Mouse (Mus musculus): ENCODE data around the gene 5730522E02Rik. TPM values are rescaled to one million over a fixed set of nuclear protein-coding genes. Genes with fewer than 3 reads are reported as not detected.

The 5730522E02Rik gene
- polyA plus RNA-seq, 1 experiment from 2014 or later = 13.5 TPM

DNA sequence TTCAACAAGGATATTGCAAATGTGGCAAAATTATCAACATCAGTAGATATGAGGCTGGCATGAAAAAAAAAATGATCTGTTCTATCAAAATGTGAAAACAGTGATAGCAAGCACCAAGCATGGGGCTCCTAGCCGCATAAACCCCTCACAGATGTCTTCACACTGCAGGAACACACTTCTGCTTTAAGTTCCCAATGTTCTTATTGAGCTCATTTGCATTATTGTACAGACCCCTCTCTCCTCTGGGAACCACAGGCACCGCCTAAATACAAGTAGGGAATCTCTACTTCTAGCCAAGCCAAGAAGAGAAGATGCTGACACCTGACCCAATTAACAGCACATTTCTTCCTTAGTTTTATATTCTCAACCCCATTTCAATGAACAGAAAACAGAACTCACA, 105.9 kb downstream of the 5730522E02Rik start:
- WGBS = 28% methylated on average over 2 of the region's 2 CpGs
- H3K27me3 ChIP-seq (ENCODE audit: control insufficient read depth, insufficient read depth, low read length) = no peaks in the 10 kb centered on the region
- no peak overlapping the region for H3K9ac ChIP-seq
- H3K27ac ChIP-seq = no peak overlapping the region
- DNase-seq (ENCODE audit: low spot score) (no peak), ATAC-seq (ENCODE audit: low FRiP score) (no peak)
- peaks cover 18% of the 10 kb centered on the region; the same call in 1 of the 2 replicates for H3K4me1 ChIP-seq (replicated peaks; ENCODE audit: control insufficient read depth, insufficient read depth, low read length)
- H3K4me3 ChIP-seq (replicated peaks; ENCODE audit: low read length) = no peak overlapping the region
- no peak overlapping the region for H3K4me2 ChIP-seq (replicated peaks)
- H3K9me3 ChIP-seq (ENCODE audit: control insufficient read depth, low read length) = no peaks in the 10 kb centered on the region
- no peaks in the 10 kb centered on the region for H3K36me3 ChIP-seq (replicated peaks; ENCODE audit: control insufficient read depth, insufficient read depth)

GRCm38 (mm10) chr11:26103698-26104097, 106.9 kb downstream of the 5730522E02Rik start:
- WGBS = 1% methylated on average over 8 of the region's 8 CpGs
- no peaks in the 10 kb centered on the region for H3K27me3 ChIP-seq (ENCODE audit: control insufficient read depth, insufficient read depth, low read length)
- H3K36me3 ChIP-seq (replicated peaks; ENCODE audit: control insufficient read depth, insufficient read depth) = no peaks in the 10 kb centered on the region
- peak overlapping the region; percentile 13; the same call in 1 of the 2 replicates for H3K9ac ChIP-seq
- H3K4me2 ChIP-seq (replicated peaks) = peak overlapping the region; percentile 48
- H3K4me1 ChIP-seq (replicated peaks; ENCODE audit: control insufficient read depth, insufficient read depth, low read length) = peaks cover 18% of the 10 kb centered on the region; the same call in 1 of the 2 replicates
- H3K9me3 ChIP-seq (ENCODE audit: control insufficient read depth, low read length) = no peaks in the 10 kb centered on the region
- peak; percentile 44 for DNase-seq (ENCODE audit: low spot score)
- peak overlapping the region; percentile 9; the same call in 1 of the 2 replicates for H3K4me3 ChIP-seq (replicated peaks; ENCODE audit: low read length)
- ATAC-seq (ENCODE audit: low FRiP score) = peak; percentile 38; the same call in 1 of the 2 replicates
- H3K27ac ChIP-seq = peak overlapping the region; percentile 1; the same call in 1 of the 2 replicates

DNA sequence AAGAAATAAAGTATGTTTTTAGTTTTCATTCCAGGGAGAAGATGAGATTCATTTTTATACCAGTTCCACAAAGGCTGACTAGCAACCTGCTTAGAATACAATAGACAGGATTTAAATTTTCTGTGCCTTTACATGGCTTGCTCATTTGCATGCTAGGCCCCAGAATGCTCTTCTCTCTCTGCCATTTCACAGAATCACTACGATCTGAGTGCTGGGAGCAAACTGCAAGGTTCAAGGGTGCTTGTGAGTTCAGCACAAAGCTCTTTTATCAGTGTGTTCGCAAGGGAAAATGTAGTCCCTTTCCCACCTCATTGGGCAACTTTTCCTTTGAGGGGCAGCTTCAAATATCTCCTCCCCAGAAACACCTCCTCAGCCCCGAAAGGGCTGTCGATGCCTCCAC, 107.7 kb downstream of the 5730522E02Rik start:
- Histone ChIP-seq H3K9ac (no peak overlapping the region), H3K9me3 (ENCODE audit: control insufficient read depth, low read length) (no peaks in the 10 kb centered on the region), H3K36me3 (replicated peaks; ENCODE audit: control insufficient read depth, insufficient read depth) (no peaks in the 10 kb centered on the region), H3K27me3 (ENCODE audit: control insufficient read depth, insufficient read depth, low read length) (no peaks in the 10 kb centered on the region), H3K27ac (peak overlapping the region; percentile 40; the same call in 1 of the 2 replicates), H3K4me1 (replicated peaks; ENCODE audit: control insufficient read depth, insufficient read depth, low read length) (peaks cover 18% of the 10 kb centered on the region; the same call in 1 of the 2 replicates), H3K4me3 (replicated peaks; ENCODE audit: low read length) (no peak overlapping the region), H3K4me2 (replicated peaks) (peak overlapping the region; percentile 48)
- DNase-seq (ENCODE audit: low spot score) (no peak), ATAC-seq (ENCODE audit: low FRiP score) (0 out of 2 replicates have a peak, but pooled peaks have one; percentile 23)
- 7% methylated on average over 4 of the region's 4 CpGs for WGBS

DNA sequence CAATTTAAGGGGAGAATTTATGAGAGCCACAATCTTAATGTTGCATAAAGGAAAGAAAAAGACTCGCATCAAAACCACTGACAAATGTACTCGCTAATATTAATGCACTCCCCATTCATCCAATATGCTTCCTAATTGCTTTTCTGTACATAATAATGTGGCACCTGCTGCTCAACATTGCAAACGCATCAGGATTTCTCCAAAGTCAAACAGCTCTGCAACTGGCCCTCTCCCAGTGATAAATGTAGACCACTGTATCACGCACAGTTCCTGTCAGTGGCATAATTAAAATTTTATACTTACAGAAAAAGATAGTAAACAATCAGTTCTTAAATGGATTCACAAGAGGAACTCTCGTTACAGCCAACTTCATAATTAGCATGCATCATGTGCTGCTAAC, 110.5 kb downstream of the 5730522E02Rik start:
- no peak overlapping the region for H3K9ac ChIP-seq
- ATAC-seq (ENCODE audit: low FRiP score) = peak; percentile 58; the same call in 1 of the 2 replicates
- no peak overlapping the region for H3K4me3 ChIP-seq (replicated peaks; ENCODE audit: low read length)
- 38% methylated on average over 5 of the region's 5 CpGs for WGBS
- no peaks in the 10 kb centered on the region for H3K36me3 ChIP-seq (replicated peaks; ENCODE audit: control insufficient read depth, insufficient read depth)
- H3K4me2 ChIP-seq (replicated peaks) = no peak overlapping the region
- H3K27ac ChIP-seq = no peak overlapping the region
- H3K9me3 ChIP-seq (ENCODE audit: control insufficient read depth, low read length) = no peaks in the 10 kb centered on the region
- H3K27me3 ChIP-seq (ENCODE audit: control insufficient read depth, insufficient read depth, low read length) = no peaks in the 10 kb centered on the region
- DNase-seq (ENCODE audit: low spot score) = no peak
- peaks cover 18% of the 10 kb centered on the region; the same call in 1 of the 2 replicates for H3K4me1 ChIP-seq (replicated peaks; ENCODE audit: control insufficient read depth, insufficient read depth, low read length)

DNA sequence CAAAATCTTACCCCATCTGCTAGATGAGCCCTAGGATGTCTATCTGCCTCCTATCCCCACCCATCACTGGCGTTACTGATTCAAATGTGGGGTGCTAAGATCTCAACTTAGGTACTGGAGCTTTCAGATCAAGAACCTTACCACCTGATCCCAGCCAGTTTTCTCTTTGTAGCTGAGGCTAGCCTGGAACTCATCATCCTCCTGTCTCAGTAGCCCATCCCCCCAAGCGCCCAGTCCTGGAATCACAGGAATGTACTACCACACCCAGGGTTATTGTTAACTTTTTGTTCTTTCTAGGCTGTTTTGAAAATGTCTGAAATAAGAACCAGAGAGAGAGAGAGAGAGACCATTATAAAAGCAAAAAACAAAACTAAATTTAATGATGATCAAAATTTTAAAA, 111.6 kb downstream of the 5730522E02Rik start:
- H3K27me3 ChIP-seq (ENCODE audit: control insufficient read depth, insufficient read depth, low read length) = no peaks in the 10 kb centered on the region
- no peak for ATAC-seq (ENCODE audit: low FRiP score)
- H3K27ac ChIP-seq = no peak overlapping the region
- H3K9me3 ChIP-seq (ENCODE audit: control insufficient read depth, low read length) = no peaks in the 10 kb centered on the region
- H3K9ac ChIP-seq = no peak overlapping the region
- 88% methylated on average over 2 of the region's 2 CpGs for WGBS
- DNase-seq (ENCODE audit: low spot score) = no peak
- H3K4me2 ChIP-seq (replicated peaks) = no peak overlapping the region
- H3K4me3 ChIP-seq (replicated peaks; ENCODE audit: low read length) = no peak overlapping the region
- peaks cover 15% of the 10 kb centered on the region; the same call in 1 of the 2 replicates for H3K4me1 ChIP-seq (replicated peaks; ENCODE audit: control insufficient read depth, insufficient read depth, low read length)
- no peaks in the 10 kb centered on the region for H3K36me3 ChIP-seq (replicated peaks; ENCODE audit: control insufficient read depth, insufficient read depth)

- Histone ChIP-seq H3K9me3 (ENCODE audit: control insufficient read depth, low read length) (no peaks in the 10 kb centered on the region), H3K27ac (no peak overlapping the region), H3K27me3 (ENCODE audit: control insufficient read depth, insufficient read depth, low read length) (no peaks in the 10 kb centered on the region), H3K4me3 (replicated peaks; ENCODE audit: low read length) (no peak overlapping the region), H3K4me2 (replicated peaks) (no peak overlapping the region), H3K9ac (no peak overlapping the region), H3K4me1 (replicated peaks; ENCODE audit: control insufficient read depth, insufficient read depth, low read length) (no peaks in the 10 kb centered on the region), H3K36me3 (replicated peaks; ENCODE audit: control insufficient read depth, insufficient read depth) (no peaks in the 10 kb centered on the region)
- 59% methylated on average over 1 of the region's 1 CpGs for WGBS
- DNase-seq (ENCODE audit: low spot score) = no peak
- no peak for ATAC-seq (ENCODE audit: low FRiP score)
Observed at GRCm38 (mm10) chr11:26096095-26096494, 114.5 kb downstream of the 5730522E02Rik start.

GRCm38 (mm10) chr11:26088993-26089392, 121.6 kb downstream of the 5730522E02Rik start:
- DNase-seq (ENCODE audit: low spot score) (no peak), ATAC-seq (ENCODE audit: low FRiP score) (no peak; the same call in 1 of the 2 replicates)
- WGBS = 52% methylated on average over 5 of the region's 5 CpGs
- Histone ChIP-seq H3K9ac (no peak overlapping the region), H3K27ac (no peak overlapping the region), H3K4me3 (replicated peaks; ENCODE audit: low read length) (no peak overlapping the region), H3K27me3 (ENCODE audit: control insufficient read depth, insufficient read depth, low read length) (no peaks in the 10 kb centered on the region), H3K9me3 (ENCODE audit: control insufficient read depth, low read length) (no peaks in the 10 kb centered on the region), H3K36me3 (replicated peaks; ENCODE audit: control insufficient read depth, insufficient read depth) (no peaks in the 10 kb centered on the region), H3K4me1 (replicated peaks; ENCODE audit: control insufficient read depth, insufficient read depth, low read length) (0 out of 2 replicates have a peak, but pooled peaks cover 6% of the 10 kb centered on the region), H3K4me2 (replicated peaks) (no peak overlapping the region)

- Histone ChIP-seq H3K9me3 (ENCODE audit: control insufficient read depth, low read length) (no peaks in the 10 kb centered on the region), H3K27me3 (ENCODE audit: control insufficient read depth, insufficient read depth, low read length) (no peaks in the 10 kb centered on the region), H3K4me3 (replicated peaks; ENCODE audit: low read length) (no peak overlapping the region), H3K4me2 (replicated peaks) (no peak overlapping the region), H3K4me1 (replicated peaks; ENCODE audit: control insufficient read depth, insufficient read depth, low read length) (0 out of 2 replicates have a peak, but pooled peaks cover 6% of the 10 kb centered on the region), H3K27ac (no peak overlapping the region), H3K9ac (no peak overlapping the region), H3K36me3 (replicated peaks; ENCODE audit: control insufficient read depth, insufficient read depth) (no peaks in the 10 kb centered on the region)
- ATAC-seq (ENCODE audit: low FRiP score) = peak; percentile 40; the same call in 1 of the 2 replicates
- DNase-seq (ENCODE audit: low spot score) = no peak
- 45% methylated on average over 7 of the region's 7 CpGs for whole genome bisulfite sequencing
Observed at GRCm38 (mm10) chr11:26086679-26087078, 123.9 kb downstream of the 5730522E02Rik start.

DNA sequence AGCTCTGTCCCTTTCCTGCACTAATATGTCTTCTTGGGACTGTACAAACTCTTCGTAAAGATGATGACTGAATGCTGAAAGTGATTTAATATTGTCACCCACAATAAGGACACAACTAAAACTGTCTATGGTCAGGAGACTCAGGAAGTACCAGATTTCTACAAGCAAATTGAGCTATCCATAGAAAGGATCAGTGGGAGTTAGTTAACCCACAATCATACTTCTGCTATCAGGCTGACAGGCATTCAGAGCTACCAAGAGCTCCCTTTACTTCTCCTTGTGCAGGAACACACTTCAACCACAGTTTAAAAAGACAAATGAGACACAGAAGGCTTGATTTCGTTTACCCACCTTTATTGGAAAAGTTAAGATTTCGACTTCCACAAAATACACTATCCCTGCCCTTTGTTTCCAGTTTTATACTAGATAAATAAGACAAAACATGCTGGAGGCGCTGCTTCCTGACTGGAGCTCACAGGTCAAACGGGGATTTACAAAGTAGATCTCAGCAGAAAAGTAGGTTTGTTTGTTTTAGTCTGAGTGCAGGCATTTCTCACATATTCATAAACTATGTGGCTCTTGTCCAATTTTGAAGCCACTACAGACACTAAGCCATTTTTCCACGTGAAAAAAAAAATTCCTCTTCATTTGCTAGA, 125.1 kb downstream of the 5730522E02Rik start:
- 65% methylated on average over 6 of the region's 6 CpGs for WGBS
- no peak overlapping the region for H3K27ac ChIP-seq
- no peak for DNase-seq (ENCODE audit: low spot score)

More for the DNA sequence above, 125.1 kb downstream of the 5730522E02Rik start:
- H3K4me3 ChIP-seq (replicated peaks; ENCODE audit: low read length) = no peak overlapping the region
- no peak for ATAC-seq (ENCODE audit: low FRiP score)
- no peaks in the 10 kb centered on the region for H3K9me3 ChIP-seq (ENCODE audit: control insufficient read depth, low read length)
- no peaks in the 10 kb centered on the region for H3K27me3 ChIP-seq (ENCODE audit: control insufficient read depth, insufficient read depth, low read length)
- no peak overlapping the region for H3K9ac ChIP-seq
- H3K36me3 ChIP-seq (replicated peaks; ENCODE audit: control insufficient read depth, insufficient read depth) = no peaks in the 10 kb centered on the region
- no peak overlapping the region for H3K4me2 ChIP-seq (replicated peaks)
- 0 out of 2 replicates have a peak, but pooled peaks cover 6% of the 10 kb centered on the region for H3K4me1 ChIP-seq (replicated peaks; ENCODE audit: control insufficient read depth, insufficient read depth, low read length)
